Mouse (Mus musculus) MEL (cell line): ENCODE results near the gene Gpx5. TPM values are rescaled to one million over a fixed set of nuclear protein-coding genes. Genes with fewer than 3 reads are reported as not detected.

Experiments
- DNase-seq: peaks from one replicate; pipeline ENCODE4 v3.0.0; 2011; ENCODE audit warnings: low read depth, low spot score
- H3K27ac ChIP-seq: 2 replicates; pipeline ENCODE4 v1.5.1; 2012; ENCODE audit warnings: low read depth, mild to moderate bottlenecking, control low read depth, low read length, moderate library complexity; ENCODE audit not compliant: control insufficient read depth
- H3K27me3 ChIP-seq, 2 experiments: fragments of 150-350 bp in 1 of 2; sonication (generic) in 1 of 2; 2 replicates each; pipeline ENCODE4 v1.6.1; 2012; ENCODE audit warnings: low read length in 2 of 2, mild to moderate bottlenecking in 2 of 2, improper control_type of control experiment in 1 of 2, moderate library complexity in 1 of 2; ENCODE audit not compliant: insufficient read depth in 2 of 2, control insufficient read depth in 1 of 2
- H3K36me3 ChIP-seq, 2 experiments: 2 replicates each; pipeline ENCODE4 v1.6.1; 2012 to 2014; ENCODE audit warnings: low read length in 2 of 2, improper control_type of control experiment in 1 of 2, inconsistent platforms in 1 of 2, mild to moderate bottlenecking in 1 of 2; ENCODE audit not compliant: insufficient read depth in 2 of 2, control insufficient read depth in 1 of 2
- H3K4me1 ChIP-seq, 2 experiments: fragments of 150-350 bp in 1 of 2; sonication (generic) in 1 of 2; 2 replicates each; pipeline ENCODE4 v1.6.1; 2012; ENCODE audit warnings: low read length in 2 of 2, improper control_type of control experiment in 1 of 2, mild to moderate bottlenecking in 1 of 2; ENCODE audit not compliant: insufficient read depth in 2 of 2, control insufficient read depth in 1 of 2
- H3K4me3 ChIP-seq, 2 experiments: fragments of 150-350 bp in 1 of 2; sonication (generic) in 1 of 2; 2 replicates each; pipeline ENCODE4 v1.5.1; 2012; ENCODE audit warnings: low read depth in 2 of 2, low read length in 2 of 2, mild to moderate bottlenecking in 2 of 2, moderate library complexity in 2 of 2, control low read depth in 1 of 2, improper control_type of control experiment in 1 of 2; ENCODE audit not compliant: control insufficient read depth in 1 of 2, insufficient read depth in 1 of 2
- H3K79me2 ChIP-seq: 2 replicates; pipeline ENCODE4 v1.6.1; 2012; ENCODE audit warnings: mild to moderate bottlenecking, low read length, moderate library complexity; ENCODE audit not compliant: control insufficient read depth, poor library complexity, insufficient read depth
- H3K9ac ChIP-seq: 2 replicates; pipeline ENCODE4 v1.6.1; 2012; ENCODE audit warnings: low read depth, mild to moderate bottlenecking, control low read depth, low read length, moderate library complexity; ENCODE audit not compliant: control insufficient read depth, poor library complexity, severe bottlenecking
- H3K9me3 ChIP-seq: fragments of 150-350 bp; sonication (generic); replicated peaks from 2 replicates; pipeline ENCODE4 v1.6.1; 2012; ENCODE audit warnings: mild to moderate bottlenecking, low read length, improper control_type of control experiment, moderate library complexity; ENCODE audit not compliant: insufficient read depth
- BHLHE40 ChIP-seq: IDR thresholded peaks from 2 replicates; pipeline ENCODE4 v1.6.1; 2012; ENCODE audit warnings: low read depth, mild to moderate bottlenecking, inconsistent platforms, low read length, improper control_type of control experiment, borderline replicate concordance
- CTCF ChIP-seq, 3 experiments: IDR thresholded peaks in 2 of 3; conservative IDR thresholded peaks in 1 of 3; 2 replicates each; pipeline ENCODE4 v1.5.1; 2011 to 2012; ENCODE audit warnings: low read length in 3 of 3, low read depth in 2 of 3, mild to moderate bottlenecking in 2 of 3, improper control_type of control experiment in 1 of 3, inconsistent platforms in 1 of 3, mixed read lengths in 1 of 3, moderate library complexity in 1 of 3; ENCODE audit not compliant: control insufficient read depth in 1 of 3, insufficient read depth in 1 of 3, poor library complexity in 1 of 3, severe bottlenecking in 1 of 3
- ELF1 ChIP-seq: IDR thresholded peaks from 2 replicates; pipeline ENCODE4 v1.6.1; 2014; ENCODE audit warnings: low read depth, mild to moderate bottlenecking, inconsistent platforms, low read length, improper control_type of control experiment, moderate library complexity
- EP300 ChIP-seq, 2 experiments: IDR thresholded peaks; 2 replicates each; pipeline ENCODE4 v1.6.1; 2011; ENCODE audit warnings: improper control_type of control experiment in 2 of 2, low read length in 2 of 2, low read depth in 1 of 2, mild to moderate bottlenecking in 1 of 2
- GATA1 ChIP-seq: IDR thresholded peaks from 2 replicates; pipeline ENCODE4 v1.6.1; 2011; ENCODE audit warnings: low read depth, low read length, improper control_type of control experiment
- KAT2A ChIP-seq: conservative IDR thresholded peaks from 2 replicates; pipeline ENCODE4 v1.6.1; 2012; ENCODE audit warnings: low read depth, low read length, improper control_type of control experiment, inconsistent platforms
- MAFK ChIP-seq: IDR thresholded peaks from 2 replicates; pipeline ENCODE4 v1.6.1; 2011; ENCODE audit warnings: low read depth, mild to moderate bottlenecking, low read length, improper control_type of control experiment, borderline replicate concordance
- MAX ChIP-seq: IDR thresholded peaks from 2 replicates; pipeline ENCODE4 v1.6.1; 2011; ENCODE audit warnings: low read length, improper control_type of control experiment
- MAZ ChIP-seq: IDR thresholded peaks from 2 replicates; pipeline ENCODE4 v1.6.1; 2012; ENCODE audit warnings: low read depth, mild to moderate bottlenecking, inconsistent platforms, low read length, improper control_type of control experiment
- MXI1 ChIP-seq: IDR thresholded peaks from 2 replicates; pipeline ENCODE4 v1.6.1; 2011; ENCODE audit warnings: mild to moderate bottlenecking, low read depth, low read length, improper control_type of control experiment
- MYC ChIP-seq: IDR thresholded peaks from 2 replicates; pipeline ENCODE4 v1.6.1; 2011; ENCODE audit warnings: low read depth, mild to moderate bottlenecking, low read length, improper control_type of control experiment, moderate library complexity
- NRF1 ChIP-seq: IDR thresholded peaks from 2 replicates; pipeline ENCODE4 v1.6.1; 2014; ENCODE audit warnings: low read depth, mild to moderate bottlenecking, inconsistent platforms, low read length, improper control_type of control experiment, moderate library complexity; ENCODE audit not compliant: poor library complexity, insufficient read depth, severe bottlenecking
- POLR2AphosphoS2 ChIP-seq: IDR thresholded peaks from 2 replicates; pipeline ENCODE4 v1.6.1; 2011; ENCODE audit warnings: low read length, improper control_type of control experiment
- RCOR1 ChIP-seq: IDR thresholded peaks from 2 replicates; pipeline ENCODE4 v1.6.1; 2012; ENCODE audit warnings: low read depth, mild to moderate bottlenecking, inconsistent platforms, low read length, improper control_type of control experiment
- TAL1 ChIP-seq: IDR thresholded peaks from 2 replicates; pipeline ENCODE4 v1.6.1; 2012; ENCODE audit warnings: mild to moderate bottlenecking, inconsistent platforms, low read length, moderate library complexity, mixed read lengths
- TBP ChIP-seq: IDR thresholded peaks from 2 replicates; pipeline ENCODE4 v1.8.0; 2011; ENCODE audit warnings: low read depth, low read length, improper control_type of control experiment
- USF1 ChIP-seq: IDR thresholded peaks from 2 replicates; pipeline ENCODE4 v1.6.1; 2014; ENCODE audit warnings: low read depth, mild to moderate bottlenecking, inconsistent platforms, low read length, improper control_type of control experiment, moderate library complexity
- USF2 ChIP-seq, 2 experiments: IDR thresholded peaks; 2 replicates each; pipeline ENCODE4 v1.6.1; 2011 to 2012; ENCODE audit warnings: improper control_type of control experiment in 2 of 2, low read length in 2 of 2, borderline replicate concordance in 1 of 2, inconsistent platforms in 1 of 2, low read depth in 1 of 2, mild to moderate bottlenecking in 1 of 2; ENCODE audit not compliant: insufficient read depth in 1 of 2
- ZC3H11A ChIP-seq: IDR thresholded peaks from 2 replicates; pipeline ENCODE4 v1.6.1; 2012; ENCODE audit warnings: low read depth, mild to moderate bottlenecking, inconsistent platforms, low read length, improper control_type of control experiment
- ZKSCAN1 ChIP-seq: IDR thresholded peaks from 2 replicates; pipeline ENCODE4 v1.6.1; 2012; ENCODE audit warnings: low read depth, mild to moderate bottlenecking, inconsistent platforms, low read length, improper control_type of control experiment, moderate library complexity
- ZMIZ1 ChIP-seq: IDR thresholded peaks from 2 replicates; pipeline ENCODE4 v1.6.1; 2012; ENCODE audit warnings: low read depth, mild to moderate bottlenecking, inconsistent platforms, low read length, improper control_type of control experiment, moderate library complexity
- ZNF384 ChIP-seq: IDR thresholded peaks from 2 replicates; pipeline ENCODE4 v1.6.1; 2012; ENCODE audit warnings: low read depth, mild to moderate bottlenecking, inconsistent platforms, low read length, improper control_type of control experiment
- polyA plus RNA-seq, 2 experiments: library from polyadenylated mRNA; stranded (reverse) in 1 of 2; unstranded in 1 of 2; fragments of >175 nt in 1 of 2; fragments of >200 nt in 1 of 2; gene quantifications; 2 replicates each; pipeline versions ENCODE4 v1.2.1 to v1.2.4; 2012; ENCODE audit warnings: low replicate concordance in 2 of 2, low read depth in 1 of 2; ENCODE audit not compliant: insufficient read length in 2 of 2, insufficient read depth in 1 of 2, missing spikeins in 1 of 2
- total RNA-seq: library from RNA; depleted of rRNA; stranded (reverse); fragments of 300-350 nt; gene quantifications from 2 replicates; pipeline ENCODE4 v1.2.3, GENCODE M21; 2012

The Gpx5 gene
- total and polyA plus RNA-seq, 3 experiments = not detected

DNA sequence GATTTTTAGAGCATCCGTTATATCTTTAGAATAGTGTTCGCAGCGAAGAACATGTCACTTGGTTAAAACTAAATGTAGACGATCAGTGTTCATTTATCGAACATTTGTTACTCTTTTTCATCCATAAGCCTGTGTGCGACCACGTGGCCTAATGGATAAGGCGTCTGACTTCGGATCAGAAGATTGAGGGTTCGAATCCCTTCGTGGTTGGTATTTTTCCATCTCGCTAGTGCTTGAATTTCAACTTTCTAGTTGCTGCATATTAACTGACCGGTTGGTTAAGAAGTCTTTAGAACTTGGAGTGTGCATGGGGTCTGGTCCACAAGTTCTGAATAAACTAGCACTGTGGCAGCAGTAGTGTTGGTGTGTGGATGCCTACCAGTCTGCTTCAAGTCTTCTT lies 13.0 kb downstream of the Gpx5 start:
- Histone ChIP-seq H3K79me2 (peaks cover 1% of the 10 kb centered on the region; the same call in 1 of the 2 replicates), H3K27me3 (no peaks in the 10 kb centered on the region; a peak in 2 of 4 replicates), H3K4me1 (peaks cover 0 to 8% of the 10 kb centered on the region in 2 experiments; a peak in 2 of 4 replicates), H3K36me3 (peaks cover 0 to 6% of the 10 kb centered on the region in 2 experiments; a peak in 2 of 4 replicates), H3K4me3 (peak overlapping the region; percentile 55 to 60), H3K27ac (no peak overlapping the region), H3K9me3 (no peaks in the 10 kb centered on the region), H3K9ac (peak overlapping the region; percentile 15)
- peak; percentile 94 for TF ChIP-seq MYC
- peak; percentile 98 for TF ChIP-seq MAFK
- TF ChIP-seq ZC3H11A = no peak
- TF ChIP-seq GATA1 = peak; percentile 51
- TF ChIP-seq USF2 (IDR thresholded peaks at IDR 0.05; ENCODE audit: borderline replicate concordance in 1 of 2, insufficient read depth in 1 of 2, low read depth in 1 of 2, low read length in 2 of 2) = no peak
- 0 out of 2 replicates have a peak, but pooled peaks have one; percentile 79 for TF ChIP-seq MAX
- no peak for TF ChIP-seq NRF1
- no peak for TF ChIP-seq RCOR1
- TF ChIP-seq ZKSCAN1 = no peak
- TF ChIP-seq BHLHE40 = no peak
- peak; percentile 89 for TF ChIP-seq USF1
- TF ChIP-seq KAT2A = peak; percentile 35; the same call in 1 of the 2 replicates
- peak; percentile 41; the same call in 1 of the 2 replicates for TF ChIP-seq ELF1
- TF ChIP-seq MXI1 = 0 out of 2 replicates have a peak, but pooled peaks have one; percentile 17
- no peak for TF ChIP-seq CTCF (IDR thresholded peaks at IDR 0.05 in 2 of 3, conservative IDR thresholded peaks at IDR 0.05 in 1 of 3; ENCODE audit: control insufficient read depth in 1 of 3, insufficient read depth in 1 of 3, low read depth in 2 of 3, low read length in 3 of 3, poor library complexity in 1 of 3, severe bottlenecking in 1 of 3)
- TF ChIP-seq ZMIZ1 = no peak
- peak; percentile 100 for TF ChIP-seq TBP
- TF ChIP-seq ZNF384 = no peak
- no peak for TF ChIP-seq POLR2AphosphoS2
- no peak for TF ChIP-seq MAZ
- TF ChIP-seq TAL1 = no peak
- peak; percentile 90 for DNase-seq

DNA sequence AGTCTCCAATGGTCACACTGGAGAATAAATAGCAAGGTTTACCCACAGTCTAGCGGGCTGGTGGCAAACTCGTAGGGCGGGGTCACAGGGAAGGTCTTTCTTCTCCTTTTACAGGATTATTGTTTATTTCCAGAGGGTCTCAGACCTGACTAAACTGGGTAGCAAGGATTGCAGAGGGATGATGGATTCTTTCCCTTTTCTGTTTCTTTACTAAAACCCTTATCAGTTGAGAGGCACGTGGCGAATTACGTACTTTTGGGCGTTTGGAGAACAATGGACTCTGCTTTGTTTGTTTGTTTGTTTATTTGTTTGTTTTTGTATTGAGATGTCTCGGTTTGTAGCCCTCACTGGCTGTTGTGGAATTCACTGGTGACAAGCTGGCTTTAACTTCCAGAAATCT lies 13.5 kb downstream of the Gpx5 start:
- DNase-seq = peak; percentile 37
- TF ChIP-seq GATA1 = 0 out of 2 replicates have a peak, but pooled peaks have one; percentile 5
- TF ChIP-seq MAZ = no peak
- 0 out of 4 replicates have a peak, but pooled peaks of 1 of the 2 experiments have one; percentile 5 for TF ChIP-seq EP300 (IDR thresholded peaks at IDR 0.05; ENCODE audit: low read depth in 1 of 2, low read length in 2 of 2)
- peak; percentile 50 for TF ChIP-seq MXI1
- peak; percentile 68; the same call in 1 of the 2 replicates for TF ChIP-seq BHLHE40
- TF ChIP-seq, all 39 proteins: peak for 4

More for the DNA sequence above, 13.5 kb downstream of the Gpx5 start:
- Histone ChIP-seq H3K9ac (peak overlapping the region; percentile 15), H3K79me2 (peaks cover 1% of the 10 kb centered on the region; the same call in 1 of the 2 replicates), H3K27ac (no peak overlapping the region), H3K4me1 (peaks cover 0 to 8% of the 10 kb centered on the region in 2 experiments; a peak in 2 of 4 replicates), H3K9me3 (no peaks in the 10 kb centered on the region), H3K27me3 (no peaks in the 10 kb centered on the region; a peak in 2 of 4 replicates), H3K4me3 (peak overlapping the region; percentile 55 to 60), H3K36me3 (peaks cover 0 to 7% of the 10 kb centered on the region in 2 experiments; a peak in 2 of 4 replicates)
